Mouse (Mus musculus): ENCODE measurements around the gene Cs. TPM values are rescaled to one million over a fixed set of nuclear protein-coding genes. Genes with fewer than 3 reads are reported as not detected.

The Cs gene
- polyA plus RNA-seq, 2 experiments from 2014 or later: 145 to 149 TPM

- peak; percentile 81 for ATAC-seq
Observed at GRCm38 (mm10) chr10:128376455-128377211, 39.1 kb downstream of the Cs start, which contains the start of gene Ankrd52. TSS of gene Ankrd52 (plus strand) at chr10:128377115.

GRCm38 (mm10) chr10:128377222-128377939, 39.8 kb downstream of the Cs start:
- ATAC-seq: peak; percentile 24

GRCm38 (mm10) chr10:128377940-128378448, 40.5 kb downstream of the Cs start:
- ATAC-seq: no peak

GRCm38 (mm10) chr10:128378462-128378861, 40.9 kb downstream of the Cs start:
- no peak for ATAC-seq

- ATAC-seq: no peak
Observed at GRCm38 (mm10) chr10:128379260-128379659, 41.7 kb downstream of the Cs start.

GRCm38 (mm10) chr10:128380565-128380964, 43.0 kb downstream of the Cs start:
- no peak for ATAC-seq

GRCm38 (mm10) chr10:128382482-128382881, 44.9 kb downstream of the Cs start:
- ATAC-seq: no peak

DNA sequence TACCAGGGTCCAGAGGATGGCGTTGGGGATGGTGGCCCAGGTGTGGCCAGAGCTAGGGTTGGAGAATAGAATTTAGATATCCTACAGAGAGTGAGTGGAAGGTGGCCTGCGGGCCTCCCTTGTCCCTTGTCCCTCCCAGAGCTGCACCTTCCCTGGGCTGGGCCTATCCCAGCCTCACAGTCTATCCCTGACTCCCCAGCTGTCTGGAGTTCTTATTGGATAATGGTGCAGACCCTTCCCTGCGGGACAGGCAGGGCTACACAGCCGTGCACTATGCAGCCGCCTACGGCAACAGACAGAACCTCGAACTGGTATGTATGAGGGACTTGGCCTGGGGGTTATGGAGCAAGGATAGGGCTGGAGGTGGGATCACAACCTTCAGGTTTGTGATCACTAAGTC, 48.4 kb downstream of the Cs start:
- no peak for ATAC-seq

GRCm38 (mm10) chr10:128388941-128389340, 51.4 kb downstream of the Cs start:
- ATAC-seq: no peak

GRCm38 (mm10) chr10:128389570-128389969, 52.0 kb downstream of the Cs start:
- no peak for ATAC-seq

- ATAC-seq: no peak
Observed at GRCm38 (mm10) chr10:128390366-128390765, 52.8 kb downstream of the Cs start.

GRCm38 (mm10) chr10:128391850-128392249, 54.3 kb downstream of the Cs start:
- no peak for ATAC-seq

DNA sequence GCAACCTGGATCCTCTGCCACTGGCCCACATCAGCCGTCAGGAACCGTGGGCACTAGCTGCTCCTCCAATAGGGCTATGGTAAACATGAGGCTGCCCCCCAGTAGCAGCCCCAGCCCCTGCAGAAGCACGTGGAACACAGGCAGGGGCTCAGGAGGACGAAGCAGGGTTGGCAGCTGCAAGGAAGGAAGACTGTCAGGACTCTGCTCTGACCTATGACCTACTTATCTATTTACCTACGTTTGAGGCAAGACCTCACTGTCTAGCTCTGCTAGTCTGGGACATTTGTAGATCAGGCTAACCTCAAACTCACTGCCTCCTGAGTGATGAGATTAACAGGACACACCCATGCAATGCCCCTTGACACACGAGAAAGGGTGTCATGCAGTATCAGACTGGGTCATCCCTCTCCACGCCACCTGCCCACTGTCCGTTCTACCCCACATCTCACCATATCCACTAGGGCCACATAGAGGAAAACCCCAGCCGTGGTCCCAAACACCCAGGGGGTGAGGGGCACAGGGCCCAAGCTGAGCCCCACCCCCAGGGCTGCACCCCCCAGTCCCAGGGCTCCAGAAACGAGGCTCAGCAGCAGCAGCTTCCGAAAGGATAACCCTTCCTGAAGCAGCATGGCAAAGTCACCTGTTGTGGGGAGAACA, 58.6 kb downstream of the Cs start:
- no peak for ATAC-seq

- no peak for ATAC-seq
Observed at GRCm38 (mm10) chr10:128396716-128397264, 59.3 kb downstream of the Cs start.

- ATAC-seq: no peak
Observed at GRCm38 (mm10) chr10:128397466-128397865, 59.9 kb downstream of the Cs start.

DNA sequence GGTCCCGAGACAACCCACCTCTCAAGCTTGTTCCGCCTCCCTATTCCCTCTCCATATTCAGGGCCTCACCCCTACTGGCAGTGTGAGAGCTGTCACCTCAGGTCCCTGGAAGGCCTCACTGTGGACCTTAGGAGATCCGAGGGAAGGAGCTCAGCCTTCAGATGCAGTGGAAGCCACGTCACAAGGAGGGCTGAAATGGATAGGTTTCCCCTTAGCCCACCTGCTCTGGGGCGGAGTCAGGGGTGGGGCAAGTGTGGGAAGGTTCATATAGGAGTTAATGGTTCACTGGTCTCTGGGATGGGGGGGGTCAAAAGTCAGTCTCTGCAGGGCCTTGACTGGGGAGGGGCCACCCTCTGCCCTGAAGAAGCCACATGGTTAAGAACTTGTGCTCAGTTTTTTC, 62.8 kb downstream of the Cs start:
- ATAC-seq: no peak

- ATAC-seq: no peak
Observed at GRCm38 (mm10) chr10:128401056-128401455, 63.5 kb downstream of the Cs start, which contains the start of gene Slc39a5. TSS of gene Slc39a5 (minus strand) at chr10:128401229.

- no peak for ATAC-seq
Observed at GRCm38 (mm10) chr10:128401638-128402037, 64.1 kb downstream of the Cs start.

DNA sequence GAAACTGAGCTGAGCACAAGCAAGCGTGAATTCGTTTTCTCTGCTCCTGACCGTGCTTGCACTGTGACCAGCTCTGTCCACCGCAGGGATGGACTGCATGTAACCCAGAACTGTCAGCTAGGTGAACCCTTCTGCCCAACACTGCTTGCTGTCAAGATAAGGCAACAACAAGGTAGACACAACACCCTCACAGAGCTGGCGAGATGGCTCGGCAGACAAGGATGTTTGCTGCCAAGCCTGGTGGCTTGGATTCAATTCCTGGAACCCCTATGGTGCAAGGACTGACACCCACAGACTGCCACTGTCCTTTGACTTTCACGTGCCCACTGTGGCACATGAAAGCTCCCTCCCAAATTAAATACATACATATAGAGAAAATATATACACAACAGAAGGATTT, 66.4 kb downstream of the Cs start:
- no peak for ATAC-seq

- no peak for ATAC-seq
Observed at GRCm38 (mm10) chr10:128408591-128409535, 71.3 kb downstream of the Cs start.

DNA sequence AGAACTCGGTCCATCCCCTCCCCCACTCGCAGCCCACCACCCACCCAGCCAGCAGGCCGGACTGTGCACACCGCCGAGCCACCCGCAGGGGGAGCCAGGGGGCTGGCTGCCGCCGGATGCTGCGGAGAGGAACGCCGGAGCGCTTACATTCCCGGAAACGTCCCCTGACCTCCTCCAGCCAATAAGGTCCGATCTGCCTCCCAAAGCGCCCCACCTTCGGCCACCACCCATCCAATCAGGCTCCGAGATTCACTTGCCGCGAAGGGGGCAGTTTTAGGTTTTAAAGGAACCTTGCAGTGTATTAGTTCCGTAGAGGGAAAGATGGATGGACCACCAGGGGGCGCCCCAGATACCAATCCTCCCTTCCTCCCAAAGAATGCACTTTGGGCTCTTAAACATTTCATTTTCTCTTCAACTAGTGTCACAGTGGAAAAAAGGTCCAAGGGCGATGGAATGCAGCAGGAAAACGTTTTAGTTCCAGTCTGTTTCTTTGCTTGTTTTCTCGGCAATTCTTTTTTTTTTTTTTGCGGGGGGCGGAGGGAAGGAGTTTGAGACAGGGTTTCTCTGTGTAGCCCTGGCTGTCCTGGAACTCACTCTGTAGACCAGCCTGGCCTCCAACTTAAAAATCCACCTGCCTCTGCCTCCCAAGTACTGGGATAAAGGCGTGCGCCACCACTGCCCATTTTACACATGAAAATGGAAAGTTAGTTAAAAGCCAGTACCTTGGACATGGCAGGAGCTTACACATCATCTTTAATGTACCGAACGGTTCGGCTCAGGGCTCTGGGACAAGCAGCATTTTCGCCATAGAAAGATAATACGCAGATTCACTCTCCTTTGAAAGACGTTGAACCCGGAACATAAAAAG, 72.4 kb downstream of the Cs start:
- ATAC-seq: peak; percentile 86
